Mouse (Mus musculus) myocyte (in vitro differentiated cells): ENCODE measurements around the gene Lekr1. TPM values are rescaled to one million over a fixed set of nuclear protein-coding genes. Genes with fewer than 3 reads are reported as not detected.
"Not testable (repeated sequence)": the region's sequence is repeated elsewhere in the genome, so short reads cannot be mapped to it uniquely, and the experiment has no call there.

Experiments
- H3K27me3 ChIP-seq: one replicate; pipeline ENCODE4 v1.6.1; 2011; ENCODE audit not compliant: control insufficient read depth, insufficient read depth, insufficient read length
- H3K36me3 ChIP-seq: one replicate; pipeline ENCODE4 v1.6.1; 2011; ENCODE audit not compliant: control insufficient read depth, insufficient read depth
- H3K4me2 ChIP-seq: one replicate; pipeline ENCODE4 v1.6.1; 2011; ENCODE audit warnings: low read depth, control low read depth
- H3K4me3 ChIP-seq: one replicate; pipeline ENCODE4 v1.5.1; 2011; ENCODE audit warnings: mild to moderate bottlenecking, control low read depth, moderate library complexity
- H3K79me2 ChIP-seq: one replicate; pipeline ENCODE4 v1.6.1; 2011; ENCODE audit not compliant: control insufficient read depth, insufficient read depth
- H3ac ChIP-seq: one replicate; pipeline ENCODE4 v1.6.1; 2011; ENCODE audit not compliant: control insufficient read depth, insufficient read length
- CEBPB ChIP-seq: IDR thresholded peaks from 2 replicates; pipeline ENCODE4 v1.6.1; 2011; ENCODE audit warnings: mild to moderate bottlenecking, moderate library complexity; ENCODE audit not compliant: poor library complexity, insufficient read depth, severe bottlenecking
- E2F4 ChIP-seq: IDR thresholded peaks from one replicate; pipeline ENCODE4 v1.6.1; 2011; ENCODE audit warnings: mild to moderate bottlenecking, control low read depth, moderate library complexity; ENCODE audit not compliant: insufficient read depth
- MAX ChIP-seq: IDR thresholded peaks from one replicate; pipeline ENCODE4 v1.6.1; 2011; ENCODE audit warnings: low read depth, mild to moderate bottlenecking, control low read depth
- MYOD1 ChIP-seq, 3 experiments: IDR thresholded peaks; one replicate each; pipeline ENCODE4 v1.6.1; 2011; ENCODE audit warnings: control low read depth in 2 of 3, low read depth in 2 of 3, mild to moderate bottlenecking in 2 of 3, moderate library complexity in 1 of 3; ENCODE audit not compliant: insufficient read length in 2 of 3, control insufficient read depth in 1 of 3
- MYOG ChIP-seq, 3 experiments: IDR thresholded peaks; one replicate each; pipeline ENCODE4 v1.6.1; 2011; ENCODE audit warnings: control low read depth in 2 of 3, low read depth in 2 of 3, mild to moderate bottlenecking in 2 of 3; ENCODE audit not compliant: insufficient read length in 2 of 3, control insufficient read depth in 1 of 3, insufficient read depth in 1 of 3
- POLR2A ChIP-seq: IDR thresholded peaks from one replicate; pipeline ENCODE4 v1.6.1; 2011; ENCODE audit warnings: low read depth, mild to moderate bottlenecking, control low read depth, moderate library complexity; ENCODE audit not compliant: insufficient read length
- POLR2AphosphoS2 ChIP-seq: IDR thresholded peaks from one replicate; pipeline ENCODE4 v1.6.1; 2011; ENCODE audit warnings: low read depth, control low read depth; ENCODE audit not compliant: insufficient read length
- REST ChIP-seq: IDR thresholded peaks from one replicate; pipeline ENCODE4 v1.6.1; 2011; ENCODE audit warnings: mild to moderate bottlenecking, control low read depth, moderate library complexity; ENCODE audit not compliant: insufficient read depth, insufficient read length
- SRF ChIP-seq: IDR thresholded peaks from one replicate; pipeline ENCODE4 v1.6.1; 2011; ENCODE audit warnings: low read depth; ENCODE audit not compliant: control insufficient read depth, insufficient read length
- TCF12 ChIP-seq: IDR thresholded peaks from one replicate; pipeline ENCODE4 v1.6.1; 2011; ENCODE audit warnings: mild to moderate bottlenecking, control low read depth; ENCODE audit not compliant: poor library complexity, insufficient read depth, severe bottlenecking
- TCF3 ChIP-seq: IDR thresholded peaks from one replicate; pipeline ENCODE4 v1.6.1; 2011; ENCODE audit warnings: low read depth, control low read depth; ENCODE audit not compliant: insufficient read length
- USF1 ChIP-seq: IDR thresholded peaks from one replicate; pipeline ENCODE4 v1.6.1; 2011; ENCODE audit warnings: low read depth, mild to moderate bottlenecking, control low read depth, moderate library complexity
- polyA plus RNA-seq: library from polyadenylated mRNA; unstranded; fragments of >200 nt; fragmentation: generic; extraction: Trizol; gene quantifications from one replicate; pipeline ENCODE4 v1.2.1, GENCODE M21; 2012; ENCODE audit warnings: missing spikeins

Lekr1 gene
- polyA plus RNA-seq, 1 experiment = 0.65 TPM

- Histone ChIP-seq H3ac (no peak overlapping the region), H3K4me3 (no peak overlapping the region), H3K79me2 (no peaks in the 10 kb centered on the region), H3K4me2 (no peak overlapping the region), H3K36me3 (no peaks in the 10 kb centered on the region), H3K27me3 (no peaks in the 10 kb centered on the region)
- TF ChIP-seq MAX (no peak), USF1 (no peak), POLR2A (no peak), SRF (no peak), REST (no peak), MYOG (IDR thresholded peaks at IDR 0.05; ENCODE audit: control insufficient read depth in 1 of 3, insufficient read depth in 1 of 3, insufficient read length in 2 of 3, low read depth in 2 of 3) (no peak)
These were observed 98.8 kb downstream of the Lekr1 start for GRCm38 (mm10) chr3:65764511-65765508.

- no peaks in the 10 kb centered on the region for H3K36me3 ChIP-seq
- TF ChIP-seq SRF (no peak), POLR2AphosphoS2 (no peak), TCF12 (no peak), REST (no peak)
- no peaks in the 10 kb centered on the region for H3K27me3 ChIP-seq
- peak overlapping the region; percentile 15 for H3K4me2 ChIP-seq
- H3K4me3 ChIP-seq = no peak overlapping the region
- H3ac ChIP-seq = no peak overlapping the region
- no peaks in the 10 kb centered on the region for H3K79me2 ChIP-seq
These were observed 100.4 kb downstream of the Lekr1 start for GRCm38 (mm10) chr3:65766387-65766786.

GRCm38 (mm10) chr3:65767202-65767862 is 101.3 kb downstream of the Lekr1 start:
- no peak for TF ChIP-seq TCF12
- no peak for TF ChIP-seq POLR2AphosphoS2
- TF ChIP-seq E2F4 = no peak
- TF ChIP-seq MAX = no peak
- no peak for TF ChIP-seq TCF3
- TF ChIP-seq SRF = no peak
- TF ChIP-seq CEBPB = no peak
- TF ChIP-seq MYOG (IDR thresholded peaks at IDR 0.05; ENCODE audit: control insufficient read depth in 1 of 3, insufficient read depth in 1 of 3, insufficient read length in 2 of 3, low read depth in 2 of 3) = no peak
- TF ChIP-seq USF1 = no peak
- Histone ChIP-seq H3K36me3 (no peaks in the 10 kb centered on the region), H3K27me3 (no peaks in the 10 kb centered on the region), H3K79me2 (no peaks in the 10 kb centered on the region), H3K4me2 (no peak overlapping the region), H3ac (no peak overlapping the region), H3K4me3 (no peak overlapping the region)

GRCm38 (mm10) chr3:65769666-65770065 is 103.6 kb downstream of the Lekr1 start:
- H3ac ChIP-seq, H3K4me2 ChIP-seq, H3K4me3 ChIP-seq, H3K36me3 ChIP-seq, H3K79me2 ChIP-seq, H3K27me3 ChIP-seq: not testable (repeated sequence)
- peak; percentile 87 for TF ChIP-seq CEBPB

GRCm38 (mm10) chr3:65773910-65774309 is 107.9 kb downstream of the Lekr1 start:
- TF ChIP-seq POLR2AphosphoS2 (no peak), MAX (no peak), REST (no peak), TCF3 (no peak), E2F4 (no peak), SRF (no peak), MYOD1 (IDR thresholded peaks at IDR 0.05; ENCODE audit: control insufficient read depth in 1 of 3, insufficient read length in 2 of 3, low read depth in 2 of 3) (no peak), MYOG (IDR thresholded peaks at IDR 0.05; ENCODE audit: control insufficient read depth in 1 of 3, insufficient read depth in 1 of 3, insufficient read length in 2 of 3, low read depth in 2 of 3) (no peak), POLR2A (no peak), TCF12 (no peak), USF1 (no peak), CEBPB (no peak)

More at GRCm38 (mm10) chr3:65773910-65774309, 107.9 kb downstream of the Lekr1 start:
- Histone ChIP-seq H3K4me2 (no peak overlapping the region), H3ac (no peak overlapping the region), H3K36me3 (no peaks in the 10 kb centered on the region), H3K79me2 (no peaks in the 10 kb centered on the region), H3K27me3 (no peaks in the 10 kb centered on the region), H3K4me3 (no peak overlapping the region)
